Mouse (Mus musculus) stomach, embryonic 14.5 days (tissue): ENCODE data around the gene Ceacam18. TPM values are rescaled to one million over a fixed set of nuclear protein-coding genes. Genes with fewer than 3 reads are reported as not detected.
"Not testable (repeated sequence)": the region's sequence is repeated elsewhere in the genome, so short reads cannot be mapped to it uniquely, and the experiment has no call there.

ENCODE experiments used
- ATAC-seq: fragments of 200-750 bp; cut with Nextera tagmentation; 2 replicates; pipeline ENCODE4 v1.8.0; 2017; ENCODE audit warnings: low read depth, moderate TSS enrichment; ENCODE audit not compliant: insufficient number of reproducible peaks, insufficient read depth, low FRiP score
- H3K27ac ChIP-seq: fragments of 300-500 bp; sonication (generic); 2 replicates; pipeline ENCODE4 v1.5.1; 2014; ENCODE audit warnings: mild to moderate bottlenecking, low read length, moderate library complexity, mixed read lengths
- H3K27me3 ChIP-seq: fragments of 300-500 bp; sonication (generic); 2 replicates; pipeline ENCODE4 v1.6.1; 2014; ENCODE audit warnings: low read length, control low read depth, mixed read lengths; ENCODE audit not compliant: control insufficient read depth, insufficient read depth
- H3K36me3 ChIP-seq: fragments of 300-500 bp; sonication (generic); 2 replicates; pipeline ENCODE4 v1.6.1; 2014; ENCODE audit warnings: mild to moderate bottlenecking, control low read depth, low read length, moderate library complexity, mixed read lengths; ENCODE audit not compliant: control insufficient read depth, insufficient read depth
- H3K4me1 ChIP-seq: fragments of 300-500 bp; sonication (generic); 2 replicates; pipeline ENCODE4 v1.6.1; 2014; ENCODE audit warnings: low read length, control low read depth, mixed read lengths; ENCODE audit not compliant: control insufficient read depth, insufficient read depth
- H3K4me2 ChIP-seq: fragments of 300-500 bp; sonication (generic); replicated peaks from 2 replicates; pipeline ENCODE4 v1.6.1; 2014; ENCODE audit warnings: low read depth, low read length, control low read depth
- H3K4me3 ChIP-seq: fragments of 300-500 bp; sonication (generic); 2 replicates; pipeline ENCODE4 v1.5.1; 2014; ENCODE audit warnings: low read depth, low read length, control low read depth
- H3K9ac ChIP-seq: fragments of 300-500 bp; sonication (generic); replicated peaks from 2 replicates; pipeline ENCODE4 v1.6.1; 2014; ENCODE audit warnings: low read depth, mild to moderate bottlenecking, control low read depth, low read length, moderate library complexity, mixed read lengths
- H3K9me3 ChIP-seq: fragments of 300-500 bp; sonication (generic); 2 replicates; pipeline ENCODE4 v1.6.1; 2016; ENCODE audit warnings: low read depth, low read length, control low read depth; ENCODE audit not compliant: control insufficient read depth
- WGBS: fragments of 180-500 bp; shearing (Covaris S2); extraction: QIAGEN DNeasy Blood & Tissue Kit; methylation state at CpG from one replicate; pipeline ENCODE4 v1.1.7; 2014; 5-methylcytosine and 5-hydroxymethylcytosine counted together
- polyA plus RNA-seq: library from polyadenylated mRNA; unstranded; fragments of >200 nt; fragmentation: Nextera tagmentation; extraction: Ambion mirVana; gene quantifications from 2 replicates; pipeline ENCODE4 v1.2.1, GENCODE M21; 2014

Gene Ceacam18
- polyA plus RNA-seq, 1 experiment from 2014 or later: not detected

- Histone ChIP-seq H3K9ac (peak overlapping the region; percentile 72), H3K4me3 (peak overlapping the region; percentile 80), H3K4me2 (peak overlapping the region; percentile 72), H3K36me3 (peaks cover 29% of the 10 kb centered on the region), H3K27me3 (no peaks in the 10 kb centered on the region), H3K27ac (peak overlapping the region; percentile 71; the same call in 1 of the 2 replicates), H3K4me1 (peaks cover 8% of the 10 kb centered on the region; the same call in 1 of the 2 replicates), H3K9me3 (no peaks in the 10 kb centered on the region)
- no peak for ATAC-seq
- WGBS: 4% methylated on average over 10 of the region's 10 CpGs
Observed at GRCm38 (mm10) chr7:43672581-43673260, 38.2 kb downstream of the Ceacam18 start.

- Histone ChIP-seq H3K4me1 (peaks cover 8% of the 10 kb centered on the region; the same call in 1 of the 2 replicates), H3K27me3 (no peaks in the 10 kb centered on the region), H3K9me3 (no peaks in the 10 kb centered on the region), H3K9ac (no peak overlapping the region), H3K4me2 (no peak overlapping the region), H3K36me3 (peaks cover 32% of the 10 kb centered on the region), H3K27ac (no peak overlapping the region), H3K4me3 (no peak overlapping the region)
- WGBS: 92% methylated on average over 32 of the region's 32 CpGs
- no peak for ATAC-seq
Observed at GRCm38 (mm10) chr7:43675091-43675490, 40.6 kb downstream of the Ceacam18 start.

GRCm38 (mm10) chr7:43678517-43678916 lies 44.0 kb downstream of the Ceacam18 start:
- Histone ChIP-seq H3K36me3 (peaks cover 32% of the 10 kb centered on the region), H3K4me3 (no peak overlapping the region), H3K9ac (no peak overlapping the region), H3K4me2 (no peak overlapping the region), H3K9me3 (no peaks in the 10 kb centered on the region), H3K27me3 (no peaks in the 10 kb centered on the region), H3K4me1 (no peaks in the 10 kb centered on the region), H3K27ac (no peak overlapping the region)
- no peak for ATAC-seq

- Histone ChIP-seq H3K9me3 (no peaks in the 10 kb centered on the region), H3K4me2 (no peak overlapping the region), H3K4me1 (no peaks in the 10 kb centered on the region), H3K4me3 (no peak overlapping the region), H3K36me3 (peaks cover 21% of the 10 kb centered on the region), H3K9ac (no peak overlapping the region), H3K27me3 (no peaks in the 10 kb centered on the region), H3K27ac (no peak overlapping the region)
- 28% methylated on average over 5 of the region's 5 CpGs for WGBS
- no peak for ATAC-seq
Observed at GRCm38 (mm10) chr7:43680960-43681359, 46.5 kb downstream of the Ceacam18 start.

- not testable (repeated sequence) for H3K9me3 ChIP-seq, H3K4me3 ChIP-seq, H3K9ac ChIP-seq, H3K36me3 ChIP-seq, H3K27me3 ChIP-seq, H3K4me2 ChIP-seq, H3K27ac ChIP-seq, H3K4me1 ChIP-seq, ATAC-seq
- 12% methylated on average over 1 of the region's 1 CpGs for WGBS
Observed at GRCm38 (mm10) chr7:43682511-43682910, 48.0 kb downstream of the Ceacam18 start.

GRCm38 (mm10) chr7:43685088-43685487 lies 50.6 kb downstream of the Ceacam18 start:
- no peaks in the 10 kb centered on the region for H3K27me3 ChIP-seq
- 50% methylated on average over 7 of the region's 7 CpGs for WGBS
- no peak overlapping the region for H3K9ac ChIP-seq
- no peak overlapping the region for H3K4me3 ChIP-seq
- no peaks in the 10 kb centered on the region for H3K36me3 ChIP-seq
- H3K4me1 ChIP-seq: no peaks in the 10 kb centered on the region
- no peak overlapping the region for H3K4me2 ChIP-seq
- no peak for ATAC-seq
- H3K27ac ChIP-seq: no peak overlapping the region
- H3K9me3 ChIP-seq: no peaks in the 10 kb centered on the region

- no peak within 1 kb of the TSS for H3K4me2 ChIP-seq
- no peak within 1 kb of the TSS for H3K27ac ChIP-seq
- no peak for ATAC-seq
- H3K27me3 ChIP-seq: no peaks in the 10 kb centered on the region
- no peak within 1 kb of the TSS for H3K4me3 ChIP-seq
- no peaks in the 10 kb centered on the region for H3K9me3 ChIP-seq
- no peak within 1 kb of the TSS for H3K9ac ChIP-seq
- H3K4me1 ChIP-seq: no peaks in the 10 kb centered on the region
- no peaks in the 10 kb centered on the region for H3K36me3 ChIP-seq
Observed at GRCm38 (mm10) chr7:43690118-43690517, 55.6 kb downstream of the Ceacam18 start, which contains the start of gene Klk14. Gene Klk14 (plus strand): TSS chr7:43690418.
